Mouse (Mus musculus): Measurements from ENCODE around the gene Nap1l5. TPM values are rescaled to one million over a fixed set of nuclear protein-coding genes. Genes with fewer than 3 reads are reported as not detected.

Gene Nap1l5
- polyA plus RNA-seq, 1 experiment = 0.72 TPM

DNA sequence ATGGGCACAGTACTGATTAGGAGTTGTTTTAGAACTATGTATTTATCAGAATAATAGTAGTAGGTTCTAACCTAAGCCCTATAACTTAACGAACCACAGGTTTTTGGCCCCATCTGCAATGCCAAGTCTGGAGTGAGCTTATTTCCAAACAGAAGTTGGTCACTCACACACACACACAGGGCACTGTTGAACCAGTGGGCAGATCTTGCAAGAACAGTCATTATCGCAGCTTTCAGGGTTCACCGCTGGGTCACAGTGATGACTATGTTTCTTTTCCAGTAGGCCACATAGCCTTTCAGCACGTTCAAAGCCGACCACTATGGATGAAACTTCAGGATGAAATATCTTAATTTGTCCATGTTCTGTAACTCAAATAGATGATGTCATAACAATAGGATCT, 15.6 kb upstream of the Nap1l5 start:
- Histone ChIP-seq H3K27ac (ENCODE audit: insufficient read depth, low read length) (no peak overlapping the region), H3K4me1 (ENCODE audit: control insufficient read depth, insufficient read depth, insufficient read length) (no peaks in the 10 kb centered on the region), H3K4me3 (ENCODE audit: extremely low read depth, insufficient read depth, insufficient read length) (no peak overlapping the region), H3K27me3 (ENCODE audit: control insufficient read depth, insufficient read depth, low read length) (no peaks in the 10 kb centered on the region), H3K36me3 (ENCODE audit: control insufficient read depth, insufficient read depth, low read length) (peaks cover 10% of the 10 kb centered on the region)
- DNase-seq (ENCODE audit: low read depth in 1 of 2, low spot score in 2 of 2) = no peak
- no peak for TF ChIP-seq POLR2A (IDR thresholded peaks at IDR 0.05; ENCODE audit: low read depth, low read length)
- TF ChIP-seq CTCF (IDR thresholded peaks at IDR 0.05; ENCODE audit: extremely low read depth, insufficient read depth, insufficient read length, insufficient replicate concordance) = no peak
- WGBS = 91% methylated on average over 5 of the region's 5 CpGs

- peaks cover 14% of the 10 kb centered on the region for H3K36me3 ChIP-seq (ENCODE audit: control insufficient read depth, insufficient read depth, low read length)
- DNase-seq (ENCODE audit: low read depth in 1 of 2, low spot score in 2 of 2) = no peak
Observed at GRCm38 (mm10) chr6:58921623-58922022, 14.7 kb upstream of the Nap1l5 start.

DNA sequence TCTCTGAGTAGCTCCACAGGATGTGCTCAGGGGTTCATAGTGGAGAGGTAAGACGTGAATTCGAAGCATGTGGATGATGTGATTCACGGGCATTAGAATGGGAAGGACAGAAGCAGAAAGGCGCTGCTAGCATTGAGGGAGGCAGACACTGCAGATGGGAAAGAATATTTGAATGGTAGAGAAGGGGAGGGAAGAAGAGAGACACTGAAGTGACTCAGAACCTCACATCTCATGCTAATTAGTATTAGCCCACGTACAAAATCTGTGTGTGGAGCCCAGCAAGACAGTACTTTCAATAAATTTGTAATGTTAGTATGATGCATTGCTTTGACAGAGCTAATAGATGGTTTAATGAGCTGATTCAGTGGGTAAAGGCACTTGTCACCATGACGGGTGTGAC, 13.9 kb upstream of the Nap1l5 start:
- Histone ChIP-seq H3K4me1 (ENCODE audit: control insufficient read depth, insufficient read depth, insufficient read length) (no peaks in the 10 kb centered on the region), H3K27ac (ENCODE audit: insufficient read depth, low read length) (no peak overlapping the region), H3K4me3 (ENCODE audit: extremely low read depth, insufficient read depth, insufficient read length) (no peak overlapping the region), H3K27me3 (ENCODE audit: control insufficient read depth, insufficient read depth, low read length) (no peaks in the 10 kb centered on the region), H3K36me3 (ENCODE audit: control insufficient read depth, insufficient read depth, low read length) (peaks cover 15% of the 10 kb centered on the region)
- DNase-seq (ENCODE audit: low read depth in 1 of 2, low spot score in 2 of 2) = no peak
- TF ChIP-seq CTCF (IDR thresholded peaks at IDR 0.05; ENCODE audit: extremely low read depth, insufficient read depth, insufficient read length, insufficient replicate concordance) = no peak
- TF ChIP-seq POLR2A (IDR thresholded peaks at IDR 0.05; ENCODE audit: low read depth, low read length) = no peak
- 91% methylated on average over 6 of the region's 6 CpGs for WGBS

More at GRCm38 (mm10) chr6:58921623-58922022, 14.7 kb upstream of the Nap1l5 start:
- no peaks in the 10 kb centered on the region for H3K4me1 ChIP-seq (ENCODE audit: control insufficient read depth, insufficient read depth, insufficient read length)
- no peak overlapping the region for H3K27ac ChIP-seq (ENCODE audit: insufficient read depth, low read length)
- no peak overlapping the region for H3K4me3 ChIP-seq (ENCODE audit: extremely low read depth, insufficient read depth, insufficient read length)
- TF ChIP-seq POLR2A (IDR thresholded peaks at IDR 0.05; ENCODE audit: low read depth, low read length) (no peak), CTCF (IDR thresholded peaks at IDR 0.05; ENCODE audit: extremely low read depth, insufficient read depth, insufficient read length, insufficient replicate concordance) (no peak)
- WGBS = 65% methylated on average over 3 of the region's 3 CpGs
- no peaks in the 10 kb centered on the region for H3K27me3 ChIP-seq (ENCODE audit: control insufficient read depth, insufficient read depth, low read length)

- no peak for TF ChIP-seq CTCF (IDR thresholded peaks at IDR 0.05; ENCODE audit: extremely low read depth, insufficient read depth, insufficient read length, insufficient replicate concordance)
- no peak for TF ChIP-seq POLR2A (IDR thresholded peaks at IDR 0.05; ENCODE audit: low read depth, low read length)
- no peak overlapping the region for H3K4me3 ChIP-seq (ENCODE audit: extremely low read depth, insufficient read depth, insufficient read length)
- no peak for DNase-seq (ENCODE audit: low read depth in 1 of 2, low spot score in 2 of 2)
- 24% methylated on average over 5 of the region's 5 CpGs for WGBS
- H3K27ac ChIP-seq (ENCODE audit: insufficient read depth, low read length) = no peak overlapping the region
- no peaks in the 10 kb centered on the region for H3K4me1 ChIP-seq (ENCODE audit: control insufficient read depth, insufficient read depth, insufficient read length)
- no peaks in the 10 kb centered on the region for H3K27me3 ChIP-seq (ENCODE audit: control insufficient read depth, insufficient read depth, low read length)
- H3K36me3 ChIP-seq (ENCODE audit: control insufficient read depth, insufficient read depth, low read length) = peaks cover 15% of the 10 kb centered on the region
Observed at GRCm38 (mm10) chr6:58916498-58916897, 9.6 kb upstream of the Nap1l5 start.

DNA sequence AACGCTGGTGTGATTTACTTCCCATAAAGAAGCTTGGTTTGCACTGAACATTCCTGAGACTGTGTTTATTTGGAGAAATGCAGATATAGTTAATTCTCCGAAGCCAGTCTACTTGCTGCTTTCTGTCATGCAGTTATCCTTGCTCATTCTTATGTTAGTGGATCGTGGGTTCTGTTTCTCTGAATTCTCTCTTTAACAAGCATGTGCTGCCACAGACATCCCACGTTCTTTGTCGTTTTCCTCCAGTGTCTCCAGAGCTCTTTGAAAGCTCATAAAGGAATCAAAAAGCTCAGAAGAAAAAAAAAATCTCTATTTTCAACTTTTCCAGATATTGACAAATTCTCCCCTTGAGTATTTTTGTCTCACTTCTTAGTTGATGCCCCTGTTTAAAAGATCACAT, 7.1 kb upstream of the Nap1l5 start:
- TF ChIP-seq CTCF (IDR thresholded peaks at IDR 0.05; ENCODE audit: extremely low read depth, insufficient read depth, insufficient read length, insufficient replicate concordance) = no peak
- Histone ChIP-seq H3K27ac (ENCODE audit: insufficient read depth, low read length) (no peak overlapping the region), H3K27me3 (ENCODE audit: control insufficient read depth, insufficient read depth, low read length) (no peaks in the 10 kb centered on the region), H3K36me3 (ENCODE audit: control insufficient read depth, insufficient read depth, low read length) (peaks cover 13% of the 10 kb centered on the region), H3K4me3 (ENCODE audit: extremely low read depth, insufficient read depth, insufficient read length) (no peak overlapping the region), H3K4me1 (ENCODE audit: control insufficient read depth, insufficient read depth, insufficient read length) (no peaks in the 10 kb centered on the region)
- WGBS = 89% methylated on average over 5 of the region's 5 CpGs
- no peak for DNase-seq (ENCODE audit: low read depth in 1 of 2, low spot score in 2 of 2)

GRCm38 (mm10) chr6:58913551-58913950, 6.7 kb upstream of the Nap1l5 start:
- H3K4me1 ChIP-seq (ENCODE audit: control insufficient read depth, insufficient read depth, insufficient read length) = no peaks in the 10 kb centered on the region
- H3K27ac ChIP-seq (ENCODE audit: insufficient read depth, low read length) = no peak overlapping the region
- H3K36me3 ChIP-seq (ENCODE audit: control insufficient read depth, insufficient read depth, low read length) = peaks cover 10% of the 10 kb centered on the region
- DNase-seq (ENCODE audit: low read depth in 1 of 2, low spot score in 2 of 2) = no peak
- TF ChIP-seq CTCF (IDR thresholded peaks at IDR 0.05; ENCODE audit: extremely low read depth, insufficient read depth, insufficient read length, insufficient replicate concordance) (no peak), POLR2A (IDR thresholded peaks at IDR 0.05; ENCODE audit: low read depth, low read length) (no peak)
- H3K4me3 ChIP-seq (ENCODE audit: extremely low read depth, insufficient read depth, insufficient read length) = no peak overlapping the region
- no peaks in the 10 kb centered on the region for H3K27me3 ChIP-seq (ENCODE audit: control insufficient read depth, insufficient read depth, low read length)
- WGBS = 75% methylated on average over 3 of the region's 3 CpGs

DNA sequence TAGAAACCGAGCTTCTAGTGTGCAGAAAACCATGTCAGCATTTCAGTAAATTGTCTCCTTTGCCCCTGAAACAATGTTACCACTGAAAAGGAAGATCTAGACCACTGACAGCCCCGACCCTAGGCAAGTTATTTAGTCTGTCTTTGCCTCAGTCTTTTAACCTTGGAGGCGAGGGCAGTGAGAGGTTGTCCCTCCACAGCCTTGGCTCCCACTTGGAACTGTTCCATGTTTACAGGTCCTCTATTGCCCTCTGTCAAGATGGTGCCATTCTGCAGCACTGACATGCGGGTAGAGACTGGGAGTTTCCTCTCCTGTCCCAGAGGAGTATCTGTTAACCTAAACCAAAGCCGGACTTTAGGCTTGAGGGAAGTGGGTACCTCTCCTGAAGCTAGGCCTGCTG, 6.0 kb upstream of the Nap1l5 start:
- Histone ChIP-seq H3K36me3 (ENCODE audit: control insufficient read depth, insufficient read depth, low read length) (peaks cover 10% of the 10 kb centered on the region), H3K27me3 (ENCODE audit: control insufficient read depth, insufficient read depth, low read length) (no peaks in the 10 kb centered on the region), H3K27ac (ENCODE audit: insufficient read depth, low read length) (no peak overlapping the region), H3K4me3 (ENCODE audit: extremely low read depth, insufficient read depth, insufficient read length) (no peak overlapping the region), H3K4me1 (ENCODE audit: control insufficient read depth, insufficient read depth, insufficient read length) (no peaks in the 10 kb centered on the region)
- TF ChIP-seq CTCF (IDR thresholded peaks at IDR 0.05; ENCODE audit: extremely low read depth, insufficient read depth, insufficient read length, insufficient replicate concordance) = no peak
- no peak for TF ChIP-seq POLR2A (IDR thresholded peaks at IDR 0.05; ENCODE audit: low read depth, low read length)
- DNase-seq (ENCODE audit: low read depth in 1 of 2, low spot score in 2 of 2) = no peak
- 90% methylated on average over 5 of the region's 5 CpGs for WGBS
